Mouse (Mus musculus): ENCODE results near the gene Plcl2. TPM values are rescaled to one million over a fixed set of nuclear protein-coding genes. Genes with fewer than 3 reads are reported as not detected.
A peak's percentile ranks its signal among the peaks of the same experiment; 100 is the strongest.

Plcl2 gene
- polyA plus RNA-seq, 1 experiment from 2014 or later, result 6.7 TPM

GRCm38 (mm10) chr17:50733390-50733789 lies 224.2 kb downstream of the Plcl2 start:
- Histone ChIP-seq H3K27ac (ENCODE audit: low read depth, low read length) (no peak overlapping the region), H3K4me2 (replicated peaks; ENCODE audit: low read depth, low read length) (no peak overlapping the region), H3K27me3 (ENCODE audit: control insufficient read depth, insufficient read depth, low read length) (no peaks in the 10 kb centered on the region), H3K4me3 (ENCODE audit: low read depth, low read length) (no peak overlapping the region), H3K36me3 (ENCODE audit: control insufficient read depth, insufficient read depth, low read length) (no peaks in the 10 kb centered on the region), H3K4me1 (replicated peaks; ENCODE audit: control insufficient read depth, insufficient read depth, low read length) (0 out of 2 replicates have a peak, but pooled peaks cover 2% of the 10 kb centered on the region), H3K9me3 (ENCODE audit: control insufficient read depth, low read length) (no peaks in the 10 kb centered on the region), H3K9ac (ENCODE audit: low read depth, low read length) (no peak overlapping the region)
- DNase-seq (ENCODE audit: low spot score) (no peak), ATAC-seq (ENCODE audit: low FRiP score) (no peak)
- WGBS, result 92% methylated on average over 7 of the region's 7 CpGs

GRCm38 (mm10) chr17:50734781-50735180 lies 225.6 kb downstream of the Plcl2 start:
- no peak overlapping the region for H3K4me3 ChIP-seq (ENCODE audit: low read depth, low read length)
- no peaks in the 10 kb centered on the region for H3K9me3 ChIP-seq (ENCODE audit: control insufficient read depth, low read length)
- no peak overlapping the region for H3K9ac ChIP-seq (ENCODE audit: low read depth, low read length)
- H3K27ac ChIP-seq (ENCODE audit: low read depth, low read length), result no peak overlapping the region
- DNase-seq (ENCODE audit: low spot score) (no peak), ATAC-seq (ENCODE audit: low FRiP score) (peak; percentile 50; the same call in 1 of the 2 replicates)
- H3K4me2 ChIP-seq (replicated peaks; ENCODE audit: low read depth, low read length), result no peak overlapping the region
- H3K4me1 ChIP-seq (replicated peaks; ENCODE audit: control insufficient read depth, insufficient read depth, low read length), result 0 out of 2 replicates have a peak, but pooled peaks cover 2% of the 10 kb centered on the region
- no peaks in the 10 kb centered on the region for H3K27me3 ChIP-seq (ENCODE audit: control insufficient read depth, insufficient read depth, low read length)
- 86% methylated on average over 6 of the region's 6 CpGs for WGBS
- H3K36me3 ChIP-seq (ENCODE audit: control insufficient read depth, insufficient read depth, low read length), result no peaks in the 10 kb centered on the region

GRCm38 (mm10) chr17:50735382-50735954 lies 226.3 kb downstream of the Plcl2 start:
- Histone ChIP-seq H3K36me3 (ENCODE audit: control insufficient read depth, insufficient read depth, low read length) (no peaks in the 10 kb centered on the region), H3K4me2 (replicated peaks; ENCODE audit: low read depth, low read length) (no peak overlapping the region), H3K4me1 (replicated peaks; ENCODE audit: control insufficient read depth, insufficient read depth, low read length) (0 out of 2 replicates have a peak, but pooled peaks cover 2% of the 10 kb centered on the region), H3K4me3 (ENCODE audit: low read depth, low read length) (no peak overlapping the region), H3K27me3 (ENCODE audit: control insufficient read depth, insufficient read depth, low read length) (no peaks in the 10 kb centered on the region), H3K9ac (ENCODE audit: low read depth, low read length) (no peak overlapping the region), H3K27ac (ENCODE audit: low read depth, low read length) (no peak overlapping the region), H3K9me3 (ENCODE audit: control insufficient read depth, low read length) (no peaks in the 10 kb centered on the region)
- 75% methylated on average over 4 of the region's 4 CpGs for WGBS
- no peak for DNase-seq (ENCODE audit: low spot score)
- no peak for ATAC-seq (ENCODE audit: low FRiP score)

GRCm38 (mm10) chr17:50735955-50736533 lies 226.8 kb downstream of the Plcl2 start:
- Histone ChIP-seq H3K4me3 (ENCODE audit: low read depth, low read length) (no peak overlapping the region), H3K27ac (ENCODE audit: low read depth, low read length) (no peak overlapping the region), H3K4me1 (replicated peaks; ENCODE audit: control insufficient read depth, insufficient read depth, low read length) (0 out of 2 replicates have a peak, but pooled peaks cover 2% of the 10 kb centered on the region), H3K4me2 (replicated peaks; ENCODE audit: low read depth, low read length) (no peak overlapping the region), H3K36me3 (ENCODE audit: control insufficient read depth, insufficient read depth, low read length) (no peaks in the 10 kb centered on the region), H3K9ac (ENCODE audit: low read depth, low read length) (no peak overlapping the region), H3K9me3 (ENCODE audit: control insufficient read depth, low read length) (no peaks in the 10 kb centered on the region), H3K27me3 (ENCODE audit: control insufficient read depth, insufficient read depth, low read length) (no peaks in the 10 kb centered on the region)
- WGBS, result 80% methylated on average over 8 of the region's 8 CpGs
- no peak for DNase-seq (ENCODE audit: low spot score)
- no peak for ATAC-seq (ENCODE audit: low FRiP score)

- DNase-seq (ENCODE audit: low spot score) (no peak), ATAC-seq (ENCODE audit: low FRiP score) (no peak)
- no peak overlapping the region for H3K4me3 ChIP-seq (ENCODE audit: low read depth, low read length)
- H3K4me2 ChIP-seq (replicated peaks; ENCODE audit: low read depth, low read length), result no peak overlapping the region
- H3K27me3 ChIP-seq (ENCODE audit: control insufficient read depth, insufficient read depth, low read length), result no peaks in the 10 kb centered on the region
- no peaks in the 10 kb centered on the region for H3K36me3 ChIP-seq (ENCODE audit: control insufficient read depth, insufficient read depth, low read length)
- 0 out of 2 replicates have a peak, but pooled peaks cover 2% of the 10 kb centered on the region for H3K4me1 ChIP-seq (replicated peaks; ENCODE audit: control insufficient read depth, insufficient read depth, low read length)
- H3K27ac ChIP-seq (ENCODE audit: low read depth, low read length), result no peak overlapping the region
- 69% methylated on average over 2 of the region's 2 CpGs for WGBS
- H3K9ac ChIP-seq (ENCODE audit: low read depth, low read length), result no peak overlapping the region
- H3K9me3 ChIP-seq (ENCODE audit: control insufficient read depth, low read length), result no peaks in the 10 kb centered on the region
Observed at GRCm38 (mm10) chr17:50737068-50737467, 227.9 kb downstream of the Plcl2 start.

Other genes with a start within 250 kb of the Plcl2 start
- gene Dazl, start 215.8 kb upstream of the Plcl2 start, polyA plus RNA-seq (2014; fragmentation: Nextera tagmentation; extraction: Ambion mirVana), result 0.09 TPM in 1 of 2 replicates, not detected in the other